Mouse (Mus musculus): Measurements from ENCODE around the gene Psenen. TPM values are rescaled to one million over a fixed set of nuclear protein-coding genes. Genes with fewer than 3 reads are reported as not detected.

Gene Psenen
- 108 and 113 TPM in 2 replicates for polyA plus RNA-seq (2014; fragmentation: Nextera tagmentation; extraction: Ambion mirVana)

DNA sequence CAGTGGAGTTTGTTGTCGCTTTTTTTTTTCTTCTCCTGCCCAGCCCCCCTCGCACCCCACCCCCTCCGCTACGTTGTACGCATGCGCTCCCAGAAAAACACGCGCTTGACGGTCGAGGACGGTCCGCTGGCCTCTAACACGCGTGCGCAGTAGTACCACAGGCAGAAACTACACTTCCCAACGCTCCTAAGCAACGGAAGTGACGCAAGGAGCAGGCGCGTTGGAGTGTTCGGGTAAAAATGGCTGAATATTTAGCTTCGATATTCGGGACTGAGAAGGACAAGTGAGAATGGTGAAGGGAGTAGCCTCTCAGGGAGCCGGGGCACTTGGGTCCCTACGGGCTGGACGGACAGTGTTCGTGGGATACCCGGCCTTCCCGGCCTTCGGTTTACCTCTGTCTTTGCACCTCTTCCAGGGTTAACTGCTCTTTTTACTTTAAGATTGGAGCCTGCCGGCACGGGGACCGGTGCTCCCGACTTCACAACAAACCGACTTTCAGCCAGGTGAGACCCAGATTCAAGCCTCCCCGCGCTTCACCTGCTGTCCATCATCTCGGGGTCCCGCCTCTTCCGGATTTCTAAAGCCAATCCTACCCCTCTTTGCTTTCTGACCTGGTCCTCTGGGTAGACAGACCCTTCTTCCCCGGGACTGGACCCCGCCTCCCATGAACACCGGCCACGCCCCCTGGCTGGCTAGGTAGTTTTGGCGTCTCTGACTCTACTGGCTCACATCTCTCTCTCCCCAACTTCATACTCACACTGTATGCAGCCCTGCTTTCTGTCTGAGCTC lies at the start of gene Psenen, which contains the start of the genes U2af1l4 and Gm49396:
Psenen (minus strand) TSS at position 511 of the 789 bp plus-strand sequence.
U2af1l4 (plus strand) TSS at position 185 of the 789 bp plus-strand sequence.
Gm49396 (plus strand) TSS at position 228 of the 789 bp plus-strand sequence.
- peak; percentile 89 for ATAC-seq (ENCODE audit: low read depth)
- peak; percentile 99 for DNase-seq (ENCODE audit: low spot score)

DNA sequence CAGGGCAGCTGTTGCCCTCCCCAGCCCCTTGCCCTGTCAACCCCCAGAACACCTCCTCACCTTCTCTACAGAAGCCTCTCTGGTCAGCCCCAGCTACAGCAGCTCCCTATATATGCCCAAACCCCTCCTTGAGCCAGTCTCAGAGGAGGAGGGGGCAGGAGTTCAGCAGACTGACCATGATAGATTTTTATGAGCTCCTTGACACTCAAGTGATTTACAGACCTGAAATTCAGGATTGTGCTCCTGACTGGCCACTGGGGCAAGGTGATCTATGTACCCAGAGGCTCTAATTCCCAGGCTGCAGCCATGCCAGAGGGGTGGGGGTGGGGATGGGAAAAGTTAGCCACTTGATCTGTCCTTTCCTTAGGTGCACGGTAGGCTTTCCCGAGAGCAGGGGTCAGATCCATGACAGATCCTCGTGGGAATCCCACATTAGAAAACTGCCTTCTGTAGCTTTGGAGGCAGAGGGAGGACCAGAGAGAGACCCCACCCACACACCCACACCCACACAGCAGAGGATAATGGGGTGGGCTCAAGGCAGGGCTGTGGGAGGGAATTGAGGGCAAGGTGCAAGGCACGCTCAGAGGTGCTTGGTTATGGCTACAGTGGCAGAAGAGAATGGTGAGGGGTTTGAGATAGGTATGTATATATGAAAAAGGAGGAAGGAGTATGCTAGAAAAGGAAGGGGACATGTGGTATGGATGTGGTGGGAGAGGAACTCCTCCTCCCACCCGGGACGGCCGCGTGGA lies 49.4 kb upstream of the Psenen start, which contains the start of gene Upk1a:
Upk1a (minus strand) TSS at position 194 of the 749 bp plus-strand sequence.
- Histone ChIP-seq H3K36me3 (ENCODE audit: control insufficient read depth, insufficient read depth, low read length) (peaks cover 22% of the 10 kb centered on the region), H3K4me1 (ENCODE audit: control insufficient read depth, insufficient read depth, low read length) (no peaks in the 10 kb centered on the region), H3K9ac (ENCODE audit: low read depth, low read length) (no peak within 1 kb of the TSS), H3K4me3 (ENCODE audit: low read depth, low read length) (no peak within 1 kb of the TSS), H3K27ac (replicated peaks; ENCODE audit: low read depth, low read length) (no peak within 1 kb of the TSS), H3K9me3 (ENCODE audit: control insufficient read depth, low read length) (no peaks in the 10 kb centered on the region), H3K4me2 (ENCODE audit: low read depth, low read length) (no peak within 1 kb of the TSS), H3K27me3 (replicated peaks; ENCODE audit: control insufficient read depth, insufficient read depth, low read length) (no peaks in the 10 kb centered on the region)
- DNase-seq (ENCODE audit: low spot score): no peak
- 75% methylated on average over 8 of the region's 8 CpGs for WGBS
- ATAC-seq (ENCODE audit: low read depth): no peak

More for the DNA sequence above, at the start of gene Psenen, which contains the start of the genes U2af1l4 and Gm49396:
- H3K9me3 ChIP-seq (ENCODE audit: control insufficient read depth, low read length): no peaks in the 10 kb centered on the region
- no peaks in the 10 kb centered on the region for H3K27me3 ChIP-seq (replicated peaks; ENCODE audit: control insufficient read depth, insufficient read depth, low read length)
- peak within 1 kb of the TSS; percentile 88 for H3K4me3 ChIP-seq (ENCODE audit: low read depth, low read length)
- H3K36me3 ChIP-seq (ENCODE audit: control insufficient read depth, insufficient read depth, low read length): peaks cover 31% of the 10 kb centered on the region
- H3K4me2 ChIP-seq (ENCODE audit: low read depth, low read length): peak within 1 kb of the TSS; percentile 65
- H3K9ac ChIP-seq (ENCODE audit: low read depth, low read length): peak within 1 kb of the TSS; percentile 85
- peak within 1 kb of the TSS; percentile 96 for H3K27ac ChIP-seq (replicated peaks; ENCODE audit: low read depth, low read length)
- WGBS: under 1% methylated on average over 41 of the region's 45 CpGs
- H3K4me1 ChIP-seq (ENCODE audit: control insufficient read depth, insufficient read depth, low read length): peaks cover 10% of the 10 kb centered on the region

DNA sequence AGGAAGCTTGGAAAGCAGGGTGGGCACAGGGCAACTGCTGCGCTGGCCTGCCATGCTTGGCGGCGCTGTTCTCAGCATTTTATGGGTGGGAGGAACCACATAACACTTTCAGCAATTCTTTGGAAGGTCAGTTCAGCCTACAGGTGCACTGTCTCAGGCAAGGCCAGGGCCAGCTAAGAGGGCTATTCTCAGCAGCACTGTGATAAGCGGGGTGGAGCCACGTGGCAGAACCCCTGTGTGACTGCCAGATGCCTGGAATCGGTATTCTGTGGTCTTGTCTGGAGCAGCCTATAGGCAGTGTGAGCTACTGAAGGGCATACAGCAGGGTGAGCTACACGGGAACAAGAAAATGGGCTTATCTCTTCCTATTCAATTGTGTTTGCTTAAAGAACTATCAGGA lies 46.6 kb upstream of the Psenen start:
- Histone ChIP-seq H3K9me3 (ENCODE audit: control insufficient read depth, low read length) (no peaks in the 10 kb centered on the region), H3K4me3 (ENCODE audit: low read depth, low read length) (no peak overlapping the region), H3K27me3 (replicated peaks; ENCODE audit: control insufficient read depth, insufficient read depth, low read length) (no peaks in the 10 kb centered on the region), H3K4me2 (ENCODE audit: low read depth, low read length) (no peak overlapping the region), H3K9ac (ENCODE audit: low read depth, low read length) (no peak overlapping the region), H3K36me3 (ENCODE audit: control insufficient read depth, insufficient read depth, low read length) (no peaks in the 10 kb centered on the region), H3K4me1 (ENCODE audit: control insufficient read depth, insufficient read depth, low read length) (no peaks in the 10 kb centered on the region), H3K27ac (replicated peaks; ENCODE audit: low read depth, low read length) (no peak overlapping the region)
- ATAC-seq (ENCODE audit: low read depth) (no peak), DNase-seq (ENCODE audit: low spot score) (no peak)
- WGBS: 52% methylated on average over 7 of the region's 7 CpGs

DNA sequence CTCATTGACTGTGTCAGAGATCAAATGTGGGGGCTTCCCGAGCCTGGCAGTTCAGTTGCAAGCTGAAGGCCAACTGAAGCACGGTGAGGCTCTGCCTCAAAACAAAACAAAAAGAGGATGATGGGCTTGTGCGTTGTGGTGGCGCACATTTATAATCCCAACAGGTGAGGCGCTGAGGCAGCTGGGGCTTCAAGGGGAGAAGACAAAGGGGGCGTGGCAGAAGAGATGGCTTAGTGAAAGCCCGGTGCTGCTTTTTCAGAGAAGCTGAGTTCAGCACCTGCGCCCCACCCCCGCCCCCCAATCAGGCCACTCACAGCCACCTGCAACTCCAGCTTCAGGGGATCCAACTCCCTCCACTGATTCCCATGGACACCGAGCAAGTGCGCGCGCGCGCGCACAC lies 45.0 kb upstream of the Psenen start:
- H3K9me3 ChIP-seq (ENCODE audit: control insufficient read depth, low read length): no peaks in the 10 kb centered on the region
- no peak overlapping the region for H3K4me2 ChIP-seq (ENCODE audit: low read depth, low read length)
- no peaks in the 10 kb centered on the region for H3K27me3 ChIP-seq (replicated peaks; ENCODE audit: control insufficient read depth, insufficient read depth, low read length)
- WGBS: 46% methylated on average over 15 of the region's 16 CpGs
- DNase-seq (ENCODE audit: low spot score): peak; percentile 56
- no peak overlapping the region for H3K4me3 ChIP-seq (ENCODE audit: low read depth, low read length)
- ATAC-seq (ENCODE audit: low read depth): peak; percentile 15; the same call in 1 of the 2 replicates
- no peaks in the 10 kb centered on the region for H3K36me3 ChIP-seq (ENCODE audit: control insufficient read depth, insufficient read depth, low read length)
- H3K9ac ChIP-seq (ENCODE audit: low read depth, low read length): no peak overlapping the region
- no peak overlapping the region for H3K27ac ChIP-seq (replicated peaks; ENCODE audit: low read depth, low read length)
- H3K4me1 ChIP-seq (ENCODE audit: control insufficient read depth, insufficient read depth, low read length): no peaks in the 10 kb centered on the region

DNA sequence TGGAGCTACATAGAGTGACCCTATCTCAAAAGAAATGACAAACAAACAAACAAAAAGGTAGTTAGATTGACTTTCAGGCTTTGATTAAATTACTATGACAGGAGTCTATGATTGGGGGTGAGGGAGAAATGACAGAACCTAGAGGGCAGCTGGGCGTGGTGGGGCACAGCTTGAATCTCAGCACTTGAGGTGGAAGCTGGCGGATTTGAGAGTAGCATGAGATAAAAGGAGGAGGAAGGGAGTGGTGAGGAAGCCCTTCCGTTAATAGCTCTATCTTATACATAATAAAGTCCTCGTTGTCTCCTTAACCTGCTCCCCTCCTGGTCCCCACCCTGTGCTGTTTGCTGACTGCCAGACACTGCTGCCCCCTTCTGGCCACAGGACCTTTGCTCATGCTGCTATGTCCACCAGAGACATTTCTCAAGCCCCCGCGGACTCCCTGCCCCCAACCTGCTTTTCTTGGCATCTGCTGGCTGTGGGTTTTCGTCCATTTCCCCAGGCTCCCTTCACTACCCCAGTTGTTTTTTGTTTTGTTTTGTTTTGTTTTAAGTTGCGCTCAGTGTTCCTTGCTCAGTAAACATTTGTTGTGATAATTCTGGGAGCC lies 44.4 kb upstream of the Psenen start:
- Histone ChIP-seq H3K9me3 (ENCODE audit: control insufficient read depth, low read length) (no peaks in the 10 kb centered on the region), H3K4me3 (ENCODE audit: low read depth, low read length) (no peak overlapping the region), H3K4me2 (ENCODE audit: low read depth, low read length) (no peak overlapping the region), H3K36me3 (ENCODE audit: control insufficient read depth, insufficient read depth, low read length) (no peaks in the 10 kb centered on the region), H3K4me1 (ENCODE audit: control insufficient read depth, insufficient read depth, low read length) (no peaks in the 10 kb centered on the region), H3K27ac (replicated peaks; ENCODE audit: low read depth, low read length) (no peak overlapping the region), H3K27me3 (replicated peaks; ENCODE audit: control insufficient read depth, insufficient read depth, low read length) (no peaks in the 10 kb centered on the region), H3K9ac (ENCODE audit: low read depth, low read length) (no peak overlapping the region)
- WGBS: 28% methylated on average over 8 of the region's 8 CpGs
- peak; percentile 51 for DNase-seq (ENCODE audit: low spot score)
- peak; percentile 80 for ATAC-seq (ENCODE audit: low read depth)

DNA sequence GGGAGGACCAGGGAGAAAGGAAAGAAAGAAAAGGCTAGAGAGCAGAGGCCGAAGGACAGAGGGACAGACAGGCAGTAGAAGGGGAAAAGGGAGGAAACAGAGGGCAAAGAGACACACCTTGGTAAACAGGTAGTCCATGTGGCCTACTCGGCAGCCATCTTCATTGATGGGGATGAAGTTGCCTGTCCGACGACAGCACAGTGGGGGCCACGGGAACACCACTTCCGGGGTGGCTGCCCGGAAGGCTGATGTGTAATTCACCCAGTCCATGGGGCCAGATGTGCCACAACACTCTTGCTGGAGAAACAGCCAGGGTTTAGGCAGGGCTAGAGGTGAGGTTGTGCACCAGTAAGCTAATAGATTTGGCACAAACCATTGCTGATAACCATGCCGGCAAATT lies 41.5 kb upstream of the Psenen start:
- H3K36me3 ChIP-seq (ENCODE audit: control insufficient read depth, insufficient read depth, low read length): no peaks in the 10 kb centered on the region
- DNase-seq (ENCODE audit: low spot score): no peak
- H3K4me2 ChIP-seq (ENCODE audit: low read depth, low read length): no peak overlapping the region
- ATAC-seq (ENCODE audit: low read depth): no peak
- H3K9ac ChIP-seq (ENCODE audit: low read depth, low read length): no peak overlapping the region
- H3K27me3 ChIP-seq (replicated peaks; ENCODE audit: control insufficient read depth, insufficient read depth, low read length): no peaks in the 10 kb centered on the region
- H3K27ac ChIP-seq (replicated peaks; ENCODE audit: low read depth, low read length): no peak overlapping the region
- H3K4me1 ChIP-seq (ENCODE audit: control insufficient read depth, insufficient read depth, low read length): no peaks in the 10 kb centered on the region
- WGBS: 85% methylated on average over 8 of the region's 8 CpGs
- no peak overlapping the region for H3K4me3 ChIP-seq (ENCODE audit: low read depth, low read length)
- H3K9me3 ChIP-seq (ENCODE audit: control insufficient read depth, low read length): no peaks in the 10 kb centered on the region

DNA sequence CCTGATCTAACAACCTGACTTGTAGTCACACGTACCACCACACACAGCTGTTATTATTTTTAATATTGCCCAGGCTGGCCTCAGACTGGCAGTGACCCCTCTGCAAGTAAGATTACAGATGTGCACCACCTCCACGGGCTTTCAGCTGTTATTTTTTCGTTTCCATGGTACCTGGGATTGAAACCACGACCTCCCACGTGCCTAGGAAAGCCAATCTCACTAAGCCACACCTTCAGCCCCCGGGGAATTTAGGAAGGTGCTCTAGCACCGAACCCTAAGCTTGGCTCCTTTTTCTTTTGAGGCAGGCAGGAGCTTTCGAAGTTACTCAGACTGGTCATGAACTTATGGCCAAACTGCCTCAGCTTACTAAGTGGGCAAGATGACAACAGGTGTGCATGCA lies 41.0 kb upstream of the Psenen start:
- Histone ChIP-seq H3K4me2 (ENCODE audit: low read depth, low read length) (no peak overlapping the region), H3K36me3 (ENCODE audit: control insufficient read depth, insufficient read depth, low read length) (no peaks in the 10 kb centered on the region), H3K9ac (ENCODE audit: low read depth, low read length) (no peak overlapping the region), H3K4me1 (ENCODE audit: control insufficient read depth, insufficient read depth, low read length) (no peaks in the 10 kb centered on the region), H3K9me3 (ENCODE audit: control insufficient read depth, low read length) (no peaks in the 10 kb centered on the region), H3K27ac (replicated peaks; ENCODE audit: low read depth, low read length) (no peak overlapping the region), H3K27me3 (replicated peaks; ENCODE audit: control insufficient read depth, insufficient read depth, low read length) (no peaks in the 10 kb centered on the region), H3K4me3 (ENCODE audit: low read depth, low read length) (no peak overlapping the region)
- ATAC-seq (ENCODE audit: low read depth) (no peak), DNase-seq (ENCODE audit: low spot score) (peak; percentile 35)
- 40% methylated on average over 8 of the region's 8 CpGs for WGBS

DNA sequence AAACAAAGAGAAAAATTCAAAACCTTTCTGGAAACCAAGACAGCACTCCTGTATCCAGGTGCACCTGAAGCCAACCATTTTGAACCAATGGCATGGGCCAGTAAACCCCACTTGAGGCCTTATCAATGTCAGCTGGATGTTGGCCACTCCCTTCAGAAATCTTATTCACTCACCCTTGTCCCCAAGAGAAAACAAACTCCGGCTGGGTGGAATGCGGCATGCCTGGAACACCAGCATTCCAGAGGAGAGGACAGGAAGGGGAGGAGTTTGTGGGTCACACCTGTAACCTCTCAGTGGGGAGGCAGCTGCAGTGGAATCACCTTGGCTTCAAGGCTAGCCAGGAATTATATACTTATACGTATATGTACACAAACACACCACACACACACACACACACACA lies 39.2 kb upstream of the Psenen start:
- no peak overlapping the region for H3K27ac ChIP-seq (replicated peaks; ENCODE audit: low read depth, low read length)
- WGBS: 19% methylated on average over 3 of the region's 3 CpGs
- no peak overlapping the region for H3K4me3 ChIP-seq (ENCODE audit: low read depth, low read length)
- H3K9ac ChIP-seq (ENCODE audit: low read depth, low read length): no peak overlapping the region
- H3K4me2 ChIP-seq (ENCODE audit: low read depth, low read length): no peak overlapping the region
- no peaks in the 10 kb centered on the region for H3K36me3 ChIP-seq (ENCODE audit: control insufficient read depth, insufficient read depth, low read length)
- no peaks in the 10 kb centered on the region for H3K9me3 ChIP-seq (ENCODE audit: control insufficient read depth, low read length)
- DNase-seq (ENCODE audit: low spot score): peak; percentile 66
- no peaks in the 10 kb centered on the region for H3K4me1 ChIP-seq (ENCODE audit: control insufficient read depth, insufficient read depth, low read length)
- peak; percentile 15; the same call in 1 of the 2 replicates for ATAC-seq (ENCODE audit: low read depth)
- no peaks in the 10 kb centered on the region for H3K27me3 ChIP-seq (replicated peaks; ENCODE audit: control insufficient read depth, insufficient read depth, low read length)

All from embryonic facial prominence, embryonic 14.5 days (tissue).